Mouse (Mus musculus) embryonic facial prominence, embryonic 11.5 days (tissue): ENCODE data around the gene Gm20532. TPM values are rescaled to one million over a fixed set of nuclear protein-coding genes. Genes with fewer than 3 reads are reported as not detected.

ENCODE experiments used
- ATAC-seq: fragments of 200-750 bp; cut with Nextera tagmentation; replicated peaks from 2 replicates; pipeline ENCODE4 v1.8.0; 2017; ENCODE audit warnings: low read depth; ENCODE audit not compliant: insufficient number of reproducible peaks, low FRiP score, low TSS enrichment
- DNase-seq: peaks from one replicate; pipeline ENCODE4 v3.0.0-alpha.2; 2015; ENCODE audit warnings: low spot score
- H3K27ac ChIP-seq: fragments of 300-500 bp; sonication (generic); replicated peaks from 2 replicates; pipeline ENCODE4 v1.5.1; 2014; ENCODE audit warnings: mild to moderate bottlenecking, low read depth, low read length, control low read depth
- H3K27me3 ChIP-seq: fragments of 300-500 bp; sonication (generic); 2 replicates; pipeline ENCODE4 v1.6.1; 2014; ENCODE audit warnings: mild to moderate bottlenecking, low read length, moderate library complexity, mixed read lengths; ENCODE audit not compliant: control insufficient read depth, insufficient read depth
- H3K36me3 ChIP-seq: fragments of 300-500 bp; sonication (generic); replicated peaks from 2 replicates; pipeline ENCODE4 v1.6.1; 2014; ENCODE audit warnings: low read depth, mild to moderate bottlenecking, low read length, moderate library complexity, mixed read lengths; ENCODE audit not compliant: control insufficient read depth, insufficient read depth
- H3K4me1 ChIP-seq: fragments of 300-500 bp; sonication (generic); 2 replicates; pipeline ENCODE4 v1.6.1; 2014; ENCODE audit warnings: low read length, mixed read lengths; ENCODE audit not compliant: control insufficient read depth, insufficient read depth
- H3K4me2 ChIP-seq: fragments of 300-500 bp; sonication (generic); 2 replicates; pipeline ENCODE4 v1.6.1; 2014; ENCODE audit warnings: low read depth, mild to moderate bottlenecking, control low read depth, low read length, moderate library complexity
- H3K4me3 ChIP-seq: fragments of 300-500 bp; sonication (generic); 2 replicates; pipeline ENCODE4 v1.5.1; 2014; ENCODE audit warnings: low read depth, low read length, control low read depth
- H3K9ac ChIP-seq: fragments of 300-500 bp; sonication (generic); replicated peaks from 2 replicates; pipeline ENCODE4 v1.6.1; 2014; ENCODE audit warnings: mild to moderate bottlenecking, control low read depth, low read length
- H3K9me3 ChIP-seq: fragments of 300-500 bp; sonication (generic); replicated peaks from 2 replicates; pipeline ENCODE4 v1.6.1; 2016; ENCODE audit warnings: mild to moderate bottlenecking, low read length, inconsistent platforms, mixed read lengths; ENCODE audit not compliant: control insufficient read depth
- WGBS: fragments of 180-500 bp; shearing (Covaris S2); extraction: QIAGEN DNeasy Blood & Tissue Kit; methylation state at CpG from one replicate; pipeline ENCODE4 v1.1.7; 2014; 5-methylcytosine and 5-hydroxymethylcytosine counted together
- polyA plus RNA-seq: library from polyadenylated mRNA; unstranded; fragments of >200 nt; fragmentation: Nextera tagmentation; extraction: Ambion mirVana; gene quantifications from 2 replicates; pipeline ENCODE4 v1.2.1, GENCODE M21; 2014

The Gm20532 gene
- polyA plus RNA-seq, 1 experiment from 2014 or later: not detected

- WGBS: 1% methylated on average over 56 of the region's 70 CpGs
- ATAC-seq: peak; percentile 45
- Histone ChIP-seq H3K9ac (peak within 1 kb of the TSS; percentile 95), H3K27me3 (no peaks in the 10 kb centered on the region; the same call in 1 of the 2 replicates), H3K9me3 (no peaks in the 10 kb centered on the region), H3K4me2 (peak within 1 kb of the TSS; percentile 95), H3K27ac (peak within 1 kb of the TSS; percentile 52), H3K4me1 (peaks cover 3% of the 10 kb centered on the region; the same call in 1 of the 2 replicates), H3K36me3 (no peaks in the 10 kb centered on the region), H3K4me3 (peak within 1 kb of the TSS; percentile 72)
- peak; percentile 95 for DNase-seq
Measured at GRCm38 (mm10) chr2:26627921-26628739, 41.7 kb downstream of the Gm20532 start, which contains the start of gene Fam69b. Gene Fam69b (plus strand): TSS chr2:26628457.

GRCm38 (mm10) chr2:26628792-26629437 lies 42.5 kb downstream of the Gm20532 start:
- Histone ChIP-seq H3K9me3 (no peaks in the 10 kb centered on the region), H3K27me3 (no peaks in the 10 kb centered on the region; the same call in 1 of the 2 replicates), H3K9ac (peak overlapping the region; percentile 95), H3K36me3 (no peaks in the 10 kb centered on the region), H3K4me2 (peak overlapping the region; percentile 95), H3K4me3 (peak overlapping the region; percentile 72), H3K4me1 (peaks cover 3% of the 10 kb centered on the region; the same call in 1 of the 2 replicates), H3K27ac (peak overlapping the region; percentile 52; the same call in 1 of the 2 replicates)
- peak; percentile 41 for ATAC-seq
- WGBS: 23% methylated on average over 5 of the region's 5 CpGs
- DNase-seq: peak; percentile 33

GRCm38 (mm10) chr2:26632541-26633395 lies 46.3 kb downstream of the Gm20532 start:
- H3K27me3 ChIP-seq: no peaks in the 10 kb centered on the region; the same call in 1 of the 2 replicates
- no peak for DNase-seq
- peaks cover 13% of the 10 kb centered on the region for H3K36me3 ChIP-seq
- H3K27ac ChIP-seq: no peak overlapping the region
- H3K4me1 ChIP-seq: peaks cover 3% of the 10 kb centered on the region; the same call in 1 of the 2 replicates
- H3K9me3 ChIP-seq: no peaks in the 10 kb centered on the region
- H3K9ac ChIP-seq: no peak overlapping the region
- no peak overlapping the region for H3K4me3 ChIP-seq
- no peak overlapping the region for H3K4me2 ChIP-seq
- no peak for ATAC-seq
- WGBS: 85% methylated on average over 16 of the region's 16 CpGs

- no peak for ATAC-seq
- Histone ChIP-seq H3K27me3 (no peaks in the 10 kb centered on the region), H3K27ac (no peak overlapping the region), H3K36me3 (peaks cover 13% of the 10 kb centered on the region), H3K9me3 (no peaks in the 10 kb centered on the region), H3K4me3 (no peak overlapping the region), H3K9ac (no peak overlapping the region), H3K4me1 (peaks cover 3% of the 10 kb centered on the region; the same call in 1 of the 2 replicates), H3K4me2 (no peak overlapping the region)
- 64% methylated on average over 4 of the region's 4 CpGs for WGBS
- DNase-seq: no peak
Measured at GRCm38 (mm10) chr2:26633953-26634530, 47.6 kb downstream of the Gm20532 start.

- Histone ChIP-seq H3K4me1 (no peaks in the 10 kb centered on the region; the same call in 1 of the 2 replicates), H3K27ac (no peak overlapping the region), H3K27me3 (no peaks in the 10 kb centered on the region), H3K9ac (no peak overlapping the region), H3K4me2 (no peak overlapping the region), H3K9me3 (no peaks in the 10 kb centered on the region), H3K4me3 (no peak overlapping the region), H3K36me3 (peaks cover 13% of the 10 kb centered on the region)
- DNase-seq (no peak), ATAC-seq (no peak)
- 63% methylated on average over 12 of the region's 12 CpGs for WGBS
Measured at GRCm38 (mm10) chr2:26634629-26635488, 48.4 kb downstream of the Gm20532 start.

- H3K36me3 ChIP-seq: peaks cover 13% of the 10 kb centered on the region
- no peak for ATAC-seq
- H3K4me2 ChIP-seq: no peak overlapping the region
- H3K4me3 ChIP-seq: no peak overlapping the region
- no peaks in the 10 kb centered on the region for H3K9me3 ChIP-seq
- H3K27me3 ChIP-seq: no peaks in the 10 kb centered on the region
- no peaks in the 10 kb centered on the region; the same call in 1 of the 2 replicates for H3K4me1 ChIP-seq
- no peak for DNase-seq
- 74% methylated on average over 21 of the region's 21 CpGs for WGBS
- no peak overlapping the region for H3K27ac ChIP-seq
- H3K9ac ChIP-seq: no peak overlapping the region
Measured at GRCm38 (mm10) chr2:26635489-26636324, 49.3 kb downstream of the Gm20532 start.
